Mouse (Mus musculus): Measurements from ENCODE around the gene Rexo5. TPM values are rescaled to one million over a fixed set of nuclear protein-coding genes. Genes with fewer than 3 reads are reported as not detected.

The Rexo5 gene
- polyA plus RNA-seq, 1 experiment from 2014 or later: 10.8 TPM

- no peak overlapping the region for H3K9ac ChIP-seq
- no peak overlapping the region for H3K27ac ChIP-seq
- H3K36me3 ChIP-seq: peaks cover 43% of the 10 kb centered on the region
- WGBS (ENCODE audit: insufficient replicate concordance): 89% methylated on average over 2 of the region's 2 CpGs
- no peaks in the 10 kb centered on the region for H3K9me3 ChIP-seq (replicated peaks)
- H3K27me3 ChIP-seq: no peaks in the 10 kb centered on the region
- ATAC-seq (ENCODE audit: low read depth): no peak
- H3K4me3 ChIP-seq (replicated peaks): no peak overlapping the region
- peaks cover 30% of the 10 kb centered on the region for H3K4me1 ChIP-seq (replicated peaks)
- H3K4me2 ChIP-seq: no peak overlapping the region
- DNase-seq: no peak
Measured at GRCm38 (mm10) chr7:119783453-119783852, 10.4 kb upstream of the Rexo5 start.

- DNase-seq (peak; percentile 64), ATAC-seq (ENCODE audit: low read depth) (peak; percentile 99)
- Histone ChIP-seq H3K36me3 (peaks cover 57% of the 10 kb centered on the region), H3K4me3 (replicated peaks) (no peak overlapping the region), H3K9me3 (replicated peaks) (no peaks in the 10 kb centered on the region), H3K4me2 (peak overlapping the region; percentile 41), H3K9ac (peak overlapping the region; percentile 46; the same call in 1 of the 2 replicates), H3K27me3 (no peaks in the 10 kb centered on the region), H3K27ac (peak overlapping the region; percentile 80), H3K4me1 (replicated peaks) (peaks cover 30% of the 10 kb centered on the region)
- 24% methylated on average over 5 of the region's 5 CpGs for WGBS (ENCODE audit: insufficient replicate concordance)
Measured at GRCm38 (mm10) chr7:119784908-119785307, 8.9 kb upstream of the Rexo5 start.

- peaks cover 35% of the 10 kb centered on the region for H3K4me1 ChIP-seq (replicated peaks)
- H3K9me3 ChIP-seq (replicated peaks): no peaks in the 10 kb centered on the region
- peaks cover 60% of the 10 kb centered on the region for H3K36me3 ChIP-seq
- no peak overlapping the region for H3K27ac ChIP-seq
- H3K9ac ChIP-seq: no peak overlapping the region
- no peak overlapping the region for H3K4me2 ChIP-seq
- ATAC-seq (ENCODE audit: low read depth) (no peak), DNase-seq (no peak)
- no peak overlapping the region for H3K4me3 ChIP-seq (replicated peaks)
- WGBS (ENCODE audit: insufficient replicate concordance): 86% methylated on average over 3 of the region's 3 CpGs
- no peaks in the 10 kb centered on the region for H3K27me3 ChIP-seq
Measured at GRCm38 (mm10) chr7:119789024-119789423, 4.8 kb upstream of the Rexo5 start.

GRCm38 (mm10) chr7:119794251-119794638 is 439 bp downstream of the Rexo5 start:
- DNase-seq (no peak), ATAC-seq (ENCODE audit: low read depth) (peak; percentile 66)
- H3K36me3 ChIP-seq: peaks cover 23% of the 10 kb centered on the region
- H3K27ac ChIP-seq: peak overlapping the region; percentile 82
- H3K4me3 ChIP-seq (replicated peaks): peak overlapping the region; percentile 83
- peak overlapping the region; percentile 89 for H3K9ac ChIP-seq
- peak overlapping the region; percentile 90 for H3K4me2 ChIP-seq
- H3K4me1 ChIP-seq (replicated peaks): peaks cover 21% of the 10 kb centered on the region
- no peaks in the 10 kb centered on the region for H3K9me3 ChIP-seq (replicated peaks)
- under 1% methylated on average over 21 of the region's 21 CpGs for WGBS (ENCODE audit: insufficient replicate concordance)
- no peaks in the 10 kb centered on the region for H3K27me3 ChIP-seq

- Histone ChIP-seq H3K4me2 (peak overlapping the region; percentile 56), H3K4me1 (replicated peaks) (peaks cover 21% of the 10 kb centered on the region), H3K9ac (peak overlapping the region; percentile 33), H3K27ac (peak overlapping the region; percentile 3; the same call in 1 of the 2 replicates), H3K9me3 (replicated peaks) (no peaks in the 10 kb centered on the region), H3K4me3 (replicated peaks) (peak overlapping the region; percentile 44), H3K27me3 (no peaks in the 10 kb centered on the region), H3K36me3 (peaks cover 15% of the 10 kb centered on the region)
- DNase-seq: no peak
- peak; percentile 59 for ATAC-seq (ENCODE audit: low read depth)
Measured at GRCm38 (mm10) chr7:119795311-119795710, 1.5 kb downstream of the Rexo5 start.

GRCm38 (mm10) chr7:119800488-119800887 is 6.7 kb downstream of the Rexo5 start:
- Histone ChIP-seq H3K4me2 (no peak overlapping the region), H3K27me3 (no peaks in the 10 kb centered on the region), H3K9ac (no peak overlapping the region), H3K9me3 (replicated peaks) (no peaks in the 10 kb centered on the region), H3K27ac (no peak overlapping the region), H3K4me1 (replicated peaks) (no peaks in the 10 kb centered on the region), H3K36me3 (peaks cover 10% of the 10 kb centered on the region), H3K4me3 (replicated peaks) (no peak overlapping the region)
- 86% methylated on average over 3 of the region's 3 CpGs for WGBS (ENCODE audit: insufficient replicate concordance)
- ATAC-seq (ENCODE audit: low read depth) (no peak), DNase-seq (no peak)

- ATAC-seq (ENCODE audit: low read depth): no peak
- Histone ChIP-seq H3K4me3 (replicated peaks) (no peak overlapping the region), H3K27ac (no peak overlapping the region), H3K9me3 (replicated peaks) (no peaks in the 10 kb centered on the region), H3K4me1 (replicated peaks) (no peaks in the 10 kb centered on the region), H3K27me3 (no peaks in the 10 kb centered on the region), H3K36me3 (peaks cover 13% of the 10 kb centered on the region), H3K4me2 (no peak overlapping the region), H3K9ac (no peak overlapping the region)
- WGBS (ENCODE audit: insufficient replicate concordance): 67% methylated on average over 3 of the region's 3 CpGs
- no peak for DNase-seq
Measured at GRCm38 (mm10) chr7:119800991-119801390, 7.2 kb downstream of the Rexo5 start.

- Histone ChIP-seq H3K4me3 (replicated peaks) (no peak overlapping the region), H3K9ac (no peak overlapping the region), H3K9me3 (replicated peaks) (no peaks in the 10 kb centered on the region), H3K4me2 (no peak overlapping the region), H3K36me3 (peaks cover 41% of the 10 kb centered on the region), H3K27me3 (no peaks in the 10 kb centered on the region), H3K27ac (no peak overlapping the region), H3K4me1 (replicated peaks) (no peaks in the 10 kb centered on the region)
- 82% methylated on average over 5 of the region's 5 CpGs for WGBS (ENCODE audit: insufficient replicate concordance)
- ATAC-seq (ENCODE audit: low read depth) (no peak), DNase-seq (no peak)
Measured at GRCm38 (mm10) chr7:119807396-119807795, 13.6 kb downstream of the Rexo5 start.

- H3K27me3 ChIP-seq: no peaks in the 10 kb centered on the region
- H3K9ac ChIP-seq: no peak overlapping the region
- H3K27ac ChIP-seq: no peak overlapping the region
- peaks cover 41% of the 10 kb centered on the region for H3K36me3 ChIP-seq
- no peaks in the 10 kb centered on the region for H3K9me3 ChIP-seq (replicated peaks)
- H3K4me1 ChIP-seq (replicated peaks): no peaks in the 10 kb centered on the region
- no peak for ATAC-seq (ENCODE audit: low read depth)
- H3K4me3 ChIP-seq (replicated peaks): no peak overlapping the region
- WGBS (ENCODE audit: insufficient replicate concordance): 76% methylated on average over 3 of the region's 3 CpGs
- H3K4me2 ChIP-seq: no peak overlapping the region
- DNase-seq: no peak
Measured at GRCm38 (mm10) chr7:119808723-119809122, 14.9 kb downstream of the Rexo5 start.

- no peak overlapping the region for H3K9ac ChIP-seq
- H3K4me2 ChIP-seq: no peak overlapping the region
Measured at GRCm38 (mm10) chr7:119835371-119835770, 41.6 kb downstream of the Rexo5 start.

GRCm38 (mm10) chr7:119835996-119836777 is 42.4 kb downstream of the Rexo5 start:
- no peaks in the 10 kb centered on the region for H3K4me1 ChIP-seq (replicated peaks)
- H3K4me3 ChIP-seq (replicated peaks): no peak overlapping the region
- no peaks in the 10 kb centered on the region for H3K9me3 ChIP-seq (replicated peaks)
- H3K9ac ChIP-seq: no peak overlapping the region
- H3K36me3 ChIP-seq: peaks cover 10% of the 10 kb centered on the region
- H3K4me2 ChIP-seq: no peak overlapping the region
- H3K27me3 ChIP-seq: no peaks in the 10 kb centered on the region
- no peak overlapping the region for H3K27ac ChIP-seq
- 71% methylated on average over 4 of the region's 4 CpGs for WGBS (ENCODE audit: insufficient replicate concordance)
- DNase-seq: no peak
- ATAC-seq (ENCODE audit: low read depth): no peak

More at GRCm38 (mm10) chr7:119835371-119835770, 41.6 kb downstream of the Rexo5 start:
- Histone ChIP-seq H3K36me3 (peaks cover 10% of the 10 kb centered on the region), H3K27ac (no peak overlapping the region), H3K9me3 (replicated peaks) (no peaks in the 10 kb centered on the region), H3K4me3 (replicated peaks) (no peak overlapping the region), H3K27me3 (no peaks in the 10 kb centered on the region), H3K4me1 (replicated peaks) (no peaks in the 10 kb centered on the region)
- ATAC-seq (ENCODE audit: low read depth) (no peak), DNase-seq (no peak)
- WGBS (ENCODE audit: insufficient replicate concordance): 77% methylated on average over 1 of the region's 1 CpGs
